Mouse (Mus musculus): ENCODE measurements around the gene Stub1.
A peak's percentile ranks its signal among the peaks of the same experiment; 100 is the strongest.

Stub1 gene

DNA sequence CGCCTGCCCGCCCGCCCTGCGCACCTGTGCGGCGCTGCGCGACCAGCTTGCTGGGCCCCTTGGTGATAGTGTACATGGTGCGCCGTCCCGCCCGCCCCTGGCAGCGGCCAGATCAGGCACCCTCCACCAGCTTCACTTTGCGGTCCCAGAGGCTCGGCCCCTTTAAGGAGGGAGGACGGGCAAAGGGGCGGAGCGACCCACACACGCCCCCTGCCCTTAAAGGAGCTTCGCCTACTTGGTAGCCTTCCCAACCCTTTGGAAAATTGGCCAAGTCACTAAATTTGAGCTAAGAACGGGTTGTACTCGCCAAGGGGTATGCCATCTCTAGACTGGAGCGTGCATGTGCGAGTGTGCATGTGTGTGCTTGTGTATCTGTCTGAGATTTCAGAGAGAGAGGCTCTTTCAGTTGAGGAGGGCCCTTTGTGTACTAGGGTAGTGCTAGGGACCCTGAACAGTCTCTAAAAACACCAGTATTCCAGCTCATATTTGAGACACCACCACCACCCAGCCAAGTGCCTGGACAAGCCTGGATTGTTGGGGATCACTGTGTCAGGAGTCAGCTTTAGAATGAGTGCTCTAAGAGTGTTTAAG lies 35.5 kb upstream of the Stub1 start, which contains the start of gene Mcrip2:
Mcrip2 (minus strand) TSS at position 164 of the 591 bp plus-strand sequence.
- DNase-seq (ENCODE audit: low read depth, low spot score) = peak; percentile 91

DNA sequence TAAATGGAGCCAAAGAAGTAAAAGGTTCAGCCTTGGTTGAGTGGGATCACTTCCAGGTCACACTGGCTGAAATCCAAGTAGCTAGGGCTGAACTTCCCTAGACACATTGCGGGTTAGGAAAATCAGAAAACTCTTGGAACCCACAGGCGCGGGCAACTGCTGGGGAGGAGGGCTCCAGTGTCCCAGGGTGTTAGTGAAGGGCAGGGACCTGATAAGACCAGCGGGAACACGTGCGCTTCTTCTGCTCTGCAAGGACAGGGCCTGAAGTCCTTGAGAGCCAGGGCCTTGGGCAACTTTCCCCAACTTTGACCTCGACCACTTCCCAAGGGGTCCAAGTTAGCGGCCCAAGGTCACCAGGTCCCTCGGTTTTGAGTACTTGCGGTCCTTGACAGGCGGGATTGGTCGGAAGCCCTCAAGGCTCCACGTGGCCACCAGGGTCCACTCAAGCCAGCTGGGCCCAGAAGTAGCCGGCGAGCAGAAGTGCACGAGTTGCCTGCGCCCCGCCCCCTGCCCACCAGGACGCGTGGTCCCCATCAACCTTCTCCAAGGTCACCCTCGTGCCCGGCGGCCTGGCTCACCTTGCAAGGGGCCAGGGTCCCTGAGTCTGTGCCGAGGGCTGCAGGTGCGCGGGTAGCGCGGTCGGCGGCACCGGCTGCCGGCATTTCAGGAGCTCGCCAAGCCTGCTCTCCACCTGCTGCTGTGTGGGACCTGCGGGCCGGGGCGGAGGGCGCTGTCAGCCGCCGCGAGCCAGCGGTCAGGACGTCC lies 34.8 kb upstream of the Stub1 start:
- DNase-seq (ENCODE audit: low read depth, low spot score) = peak; percentile 30

DNA sequence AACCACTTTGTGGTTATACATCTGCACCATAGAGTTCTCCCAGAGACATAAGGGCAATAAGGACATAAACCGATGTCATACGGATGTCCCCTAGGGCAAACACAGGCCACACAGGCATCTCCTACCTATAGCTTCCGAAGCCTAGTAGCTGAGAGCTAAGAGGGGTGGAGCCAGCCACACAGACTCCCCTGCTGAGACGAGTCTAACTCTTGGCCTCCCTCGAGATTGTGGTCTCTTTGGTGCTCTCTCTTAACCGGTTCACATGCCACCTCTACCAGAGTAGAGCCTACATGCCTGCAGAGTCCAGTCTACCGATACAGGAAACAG lies 34.3 kb upstream of the Stub1 start:
- DNase-seq (ENCODE audit: low read depth, low spot score) = peak; percentile 60

DNA sequence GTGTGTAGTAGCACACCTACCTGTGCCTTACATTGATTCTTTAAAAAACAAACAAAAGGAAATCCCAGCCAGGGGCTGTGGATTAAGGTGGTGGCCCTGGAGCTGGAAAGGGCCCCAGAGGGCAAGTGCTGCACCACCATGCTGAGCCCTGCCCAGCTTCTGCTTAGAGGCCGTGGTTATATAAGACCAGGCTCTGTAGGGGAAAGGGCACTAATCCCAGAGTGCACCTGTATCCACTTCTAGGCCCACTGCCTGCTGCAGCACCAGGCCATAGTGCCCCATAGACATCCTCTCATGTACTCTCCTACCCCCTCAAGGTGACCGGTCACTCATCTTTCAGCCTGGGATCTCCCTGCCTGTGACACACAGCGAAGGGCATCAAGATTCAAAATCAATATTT lies 33.0 kb upstream of the Stub1 start:
- DNase-seq (ENCODE audit: low read depth, low spot score) = no peak

DNA sequence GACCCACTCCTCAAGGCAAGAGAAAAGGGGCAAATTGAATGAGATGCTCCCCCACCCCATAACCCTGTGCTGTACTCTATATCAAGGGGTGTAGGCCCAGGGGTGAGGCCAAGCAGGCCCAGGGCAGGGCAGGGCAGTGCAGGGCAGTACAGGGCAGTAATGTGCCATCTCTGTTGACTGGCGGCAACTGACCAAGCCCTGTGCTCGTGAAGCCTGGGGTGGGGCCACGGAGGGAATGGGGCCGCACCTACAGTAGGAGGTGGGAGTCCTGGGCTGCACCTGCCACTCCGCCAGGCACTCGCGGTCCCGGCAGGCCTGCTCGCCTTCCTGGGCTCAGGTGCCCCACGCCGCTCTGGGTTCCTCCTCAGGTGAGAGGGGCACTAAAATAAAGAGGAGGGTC lies 32.1 kb upstream of the Stub1 start:
- DNase-seq (ENCODE audit: low read depth, low spot score) = no peak

DNA sequence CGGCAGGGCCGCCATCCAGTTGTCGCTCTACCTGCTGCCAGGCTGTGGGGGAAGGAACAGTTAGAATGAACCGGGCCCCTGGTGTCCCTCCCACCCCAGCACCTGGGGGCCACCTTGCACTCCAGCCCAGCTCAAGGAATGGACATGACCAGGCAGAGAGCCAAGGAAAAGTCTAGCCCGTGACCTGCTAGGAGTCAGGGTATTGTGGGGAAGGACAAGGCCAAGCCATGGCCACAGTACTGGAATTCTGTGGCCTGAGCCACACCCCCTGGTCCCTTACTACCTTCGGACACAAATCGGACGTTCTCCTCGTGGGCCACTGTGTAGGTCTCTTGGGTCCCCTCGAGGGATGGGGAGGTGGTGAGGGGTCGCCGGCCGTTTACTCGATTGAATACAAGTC lies 31.1 kb upstream of the Stub1 start:
- no peak for DNase-seq (ENCODE audit: low read depth, low spot score)

DNA sequence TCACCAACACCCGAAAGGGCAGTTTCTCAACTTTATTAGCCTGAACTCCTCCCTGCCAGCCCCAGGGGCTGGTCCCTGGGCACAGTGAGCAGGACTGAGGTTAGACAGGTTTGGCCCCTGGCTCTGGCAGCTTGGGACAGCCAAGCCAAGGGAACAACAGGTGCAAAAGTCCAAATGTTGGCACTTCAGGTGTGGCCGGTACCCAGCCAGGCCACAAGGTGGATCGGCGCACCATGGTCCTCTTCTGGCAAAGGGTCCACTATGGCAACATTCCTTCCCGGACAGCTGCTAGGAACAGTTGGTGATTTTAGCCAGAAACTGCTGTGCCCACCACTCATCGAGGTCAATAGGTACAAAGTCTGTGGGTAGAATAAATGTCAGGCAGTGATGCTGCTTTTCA lies 30.5 kb upstream of the Stub1 start:
- DNase-seq (ENCODE audit: low read depth, low spot score) = no peak

DNA sequence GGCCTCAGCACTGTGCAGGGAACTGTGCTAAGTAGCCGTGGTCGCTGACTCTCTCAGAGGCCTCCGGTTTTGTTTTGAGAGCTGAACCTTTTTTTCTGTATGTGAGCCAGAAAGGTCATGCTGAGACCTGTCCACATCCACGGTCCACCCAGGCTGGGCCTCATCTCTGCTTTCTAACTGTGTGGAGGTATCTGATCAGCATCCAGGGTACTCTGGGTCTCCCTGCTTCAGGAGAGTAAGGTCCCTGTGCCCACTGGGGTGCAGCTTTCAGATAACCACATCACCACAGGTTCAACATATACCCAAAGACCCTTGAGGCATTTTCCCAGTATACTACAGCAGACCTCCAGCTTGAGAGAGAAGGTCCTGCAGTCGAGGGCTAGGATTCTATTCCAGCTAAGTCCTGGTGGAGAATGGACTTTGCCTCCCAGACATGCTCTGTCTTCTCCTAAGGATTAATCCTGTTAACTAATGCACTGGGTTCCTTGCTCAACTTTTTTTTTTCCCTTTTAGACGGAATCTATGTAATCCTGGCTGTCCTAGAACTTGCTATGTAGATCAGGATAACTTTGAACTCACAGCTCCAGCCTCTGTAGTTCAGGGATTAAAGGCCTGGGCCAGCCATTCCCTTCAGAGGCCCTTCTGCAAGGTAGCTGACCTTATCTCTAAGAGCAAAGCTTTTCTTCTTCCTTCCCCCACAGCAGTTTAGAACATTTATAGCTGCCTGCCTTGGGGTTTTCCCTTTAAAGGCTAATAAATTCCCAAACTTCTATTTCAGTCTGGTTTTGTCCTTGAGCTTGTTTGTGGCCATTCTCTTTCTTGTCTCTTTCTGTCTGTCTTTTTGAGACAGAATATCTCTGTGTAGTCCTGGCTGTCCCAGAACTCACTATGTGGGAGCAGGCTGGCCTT lies 28.8 kb upstream of the Stub1 start:
- DNase-seq (ENCODE audit: low read depth, low spot score) = no peak

DNA sequence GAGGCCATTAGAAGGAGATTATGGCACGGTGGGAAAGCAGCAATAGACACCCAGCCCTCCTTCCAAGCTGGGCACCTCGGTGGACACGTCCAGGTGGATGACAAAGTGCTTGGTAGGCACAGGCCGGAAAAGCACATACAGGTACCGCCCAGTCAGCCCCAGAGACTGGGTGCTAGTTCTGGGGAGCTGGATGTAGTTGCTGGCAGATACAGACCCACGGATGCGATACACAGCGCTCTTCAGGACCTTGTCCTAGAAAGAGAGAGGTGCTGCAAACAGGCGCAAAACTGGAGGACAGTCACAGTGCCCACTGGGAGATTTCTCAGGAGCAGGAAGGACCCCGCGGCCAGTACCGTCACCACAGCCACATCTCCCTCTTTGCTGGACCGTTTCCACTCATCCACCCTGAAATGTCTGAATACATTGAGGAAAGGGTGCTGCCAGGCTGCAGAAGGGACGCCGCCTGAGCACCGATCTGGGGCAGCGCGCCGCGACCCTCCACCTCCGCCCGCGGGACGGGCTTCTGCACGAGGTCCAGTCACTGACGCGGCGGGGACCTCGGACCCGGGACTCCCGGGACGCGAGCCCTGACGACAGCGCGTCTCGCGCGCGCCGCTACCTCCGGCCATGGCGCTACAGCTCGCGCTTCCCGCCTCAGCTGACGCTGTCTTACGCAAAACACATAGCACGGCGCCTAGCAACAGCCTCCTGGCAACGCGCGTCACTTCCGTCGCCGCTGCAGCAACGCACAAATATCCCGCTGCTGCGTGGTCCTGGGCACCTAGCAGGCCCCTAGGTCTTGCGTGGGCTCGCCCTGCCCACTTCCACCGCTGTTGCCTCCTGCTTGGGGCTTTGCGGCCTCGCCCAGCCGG lies 27.9 kb upstream of the Stub1 start, which contains the start of gene Wdr90:
Wdr90 (minus strand) TSS at position 670 of the 872 bp plus-strand sequence.
- peak; percentile 90 for DNase-seq (ENCODE audit: low read depth, low spot score)

DNA sequence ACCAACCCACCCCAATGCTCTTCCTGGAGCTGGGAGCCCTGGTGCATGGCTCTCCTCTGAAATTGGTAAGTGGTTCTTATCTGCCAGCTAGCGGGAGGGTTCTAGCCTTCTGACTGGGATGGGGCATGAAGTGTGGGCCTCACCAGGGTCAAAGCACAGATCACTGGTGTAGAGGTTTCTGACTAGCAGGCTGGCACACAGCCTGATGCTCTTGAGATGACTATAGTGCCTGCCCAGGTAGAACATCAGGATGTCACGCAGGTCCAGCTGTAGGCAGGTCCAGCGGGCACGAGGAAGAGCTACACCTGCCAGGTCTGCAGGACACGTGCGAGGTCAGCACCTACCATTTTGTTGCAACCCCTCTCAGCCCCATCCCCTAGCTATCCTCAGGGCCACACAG lies 27.0 kb upstream of the Stub1 start:
- no peak for DNase-seq (ENCODE audit: low read depth, low spot score)

DNA sequence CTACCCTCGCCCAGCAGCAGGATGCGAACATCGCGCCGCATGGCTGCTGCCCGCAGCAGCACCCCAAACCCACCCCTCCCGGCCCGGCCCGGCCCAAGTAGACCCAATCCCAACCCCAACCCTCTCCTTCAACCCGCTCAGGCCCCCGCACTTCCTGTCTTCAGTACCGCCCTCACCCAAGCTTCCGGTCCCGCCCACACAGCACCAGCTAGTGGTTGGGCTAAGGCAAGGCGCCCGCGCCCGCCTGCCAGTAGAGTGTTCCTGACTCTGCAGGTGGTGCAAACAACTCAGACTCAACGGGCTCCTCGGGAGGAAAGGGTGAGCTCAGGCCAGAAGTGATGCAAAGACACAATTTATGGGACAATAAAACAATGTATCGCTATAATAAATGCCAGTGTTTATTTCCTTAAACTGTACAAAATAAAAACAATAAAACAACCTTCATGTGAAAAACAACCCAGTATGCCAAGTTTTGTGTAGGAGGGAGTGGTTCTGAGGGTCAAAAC lies 11.2 kb upstream of the Stub1 start, which contains the start of gene Rhot2:
Rhot2 (minus strand) TSS at position 456 of the 506 bp plus-strand sequence.
- DNase-seq (ENCODE audit: low read depth, low spot score) = peak; percentile 96

DNA sequence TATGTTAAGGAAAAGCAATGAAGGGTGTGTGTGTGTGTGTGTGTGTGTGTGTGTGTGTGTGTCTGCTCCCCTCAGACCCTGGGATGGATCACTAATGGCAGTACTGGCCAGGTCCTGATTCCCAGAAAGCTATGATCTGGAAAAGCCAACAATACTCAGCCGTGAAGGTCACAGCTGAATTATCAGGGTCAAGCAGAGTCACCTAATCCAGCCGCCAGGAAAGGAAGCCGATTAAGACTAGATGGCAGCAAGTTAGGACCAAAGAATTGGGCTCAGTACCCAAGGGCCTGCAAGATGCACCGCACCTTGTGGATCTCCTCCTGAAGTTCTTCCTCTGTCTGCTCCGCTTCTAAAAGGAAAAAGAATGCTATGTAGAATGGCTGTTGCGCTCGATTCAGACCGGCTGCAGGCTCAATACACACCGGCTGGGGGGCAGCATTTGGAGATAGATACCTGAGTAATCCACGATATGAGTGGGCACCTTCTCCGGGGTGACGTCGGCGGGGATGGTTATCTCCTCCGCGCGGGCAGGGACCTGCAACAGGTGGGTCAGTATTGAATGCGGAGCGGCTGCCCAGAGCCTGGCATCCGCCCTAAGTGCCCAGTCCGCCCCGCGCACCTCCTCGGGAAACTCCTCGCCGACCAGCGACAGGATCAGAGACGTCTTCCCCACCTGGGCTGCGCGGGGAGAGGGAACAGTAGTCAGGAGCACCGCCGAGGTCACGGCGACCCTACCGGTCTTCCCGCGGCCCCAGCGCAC lies 10.6 kb upstream of the Stub1 start:
- DNase-seq (ENCODE audit: low read depth, low spot score) = no peak

DNA sequence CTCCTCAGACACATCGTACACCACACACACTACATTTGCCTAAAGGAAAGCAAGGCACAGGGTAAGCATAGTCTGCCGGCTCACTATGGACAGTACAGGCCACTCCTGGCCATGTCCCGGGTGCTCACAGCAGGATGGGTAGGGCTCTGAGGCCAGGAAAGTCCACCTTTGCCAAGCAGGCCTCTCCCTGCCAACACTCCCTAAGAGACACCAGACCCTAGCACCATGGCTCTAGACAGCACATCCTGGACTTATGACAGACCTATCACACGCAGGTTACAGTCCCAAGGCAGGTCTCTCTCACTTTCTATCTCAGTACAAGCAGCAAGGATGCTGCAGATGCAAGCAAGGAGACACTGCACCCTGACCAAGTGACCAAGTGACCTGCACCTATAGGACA lies 9.9 kb upstream of the Stub1 start:
- no peak for DNase-seq (ENCODE audit: low read depth, low spot score)

DNA sequence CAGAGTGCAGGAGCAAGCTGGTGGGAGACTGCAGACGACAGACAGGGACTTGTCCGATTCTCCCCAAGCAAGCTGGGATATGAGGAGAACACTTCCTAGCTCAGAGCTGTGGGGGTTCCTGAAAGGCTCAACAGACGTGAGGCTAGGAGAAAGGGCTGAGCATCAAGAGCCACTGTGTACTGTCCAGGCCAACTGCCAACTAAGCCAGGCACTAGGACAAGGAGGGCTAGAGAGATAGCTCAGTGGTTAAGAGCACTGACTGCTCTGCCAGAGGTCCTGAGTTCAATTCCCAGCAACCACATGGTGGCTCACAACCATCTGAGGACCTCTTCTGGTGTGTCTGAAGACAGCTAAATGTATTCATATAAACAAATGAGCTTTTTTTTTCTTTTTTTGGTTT lies 9.3 kb upstream of the Stub1 start:
- DNase-seq (ENCODE audit: low read depth, low spot score) = no peak

DNA sequence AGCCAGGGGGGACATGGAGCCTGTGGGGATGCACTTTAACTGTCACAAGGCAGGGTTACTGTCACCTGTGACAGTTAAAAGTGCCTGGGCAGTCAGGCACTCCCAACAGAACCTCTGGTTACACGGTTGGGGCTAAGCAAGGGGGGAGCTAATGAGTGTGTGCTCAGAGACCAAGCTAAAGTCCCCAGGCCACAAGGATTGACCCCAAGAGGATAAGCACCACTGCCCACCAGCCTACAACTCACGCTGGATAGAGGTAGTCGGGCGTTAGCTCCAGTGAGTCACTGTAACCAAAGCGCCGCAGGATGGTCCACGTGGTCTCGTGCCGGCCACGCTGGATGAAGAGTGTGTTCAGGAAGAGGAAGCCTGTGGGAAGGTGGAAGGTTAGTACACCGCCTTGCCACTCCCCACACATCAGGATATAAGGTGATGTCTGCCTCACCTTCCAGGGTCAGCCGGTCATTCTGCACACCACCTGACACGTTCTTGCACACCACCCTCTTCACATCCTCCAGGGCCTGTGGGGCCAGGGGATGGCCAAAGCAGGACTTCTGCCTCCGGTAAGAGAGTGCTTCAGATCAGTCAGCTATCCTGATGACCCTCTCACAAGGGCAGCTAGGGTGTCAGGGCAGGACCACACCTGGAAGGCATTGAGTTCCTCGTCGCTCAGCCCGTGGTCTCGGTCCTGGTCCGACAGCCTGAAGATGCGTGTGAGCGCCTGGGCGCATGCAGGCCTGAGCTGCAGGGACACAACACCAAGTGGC lies 8.1 kb upstream of the Stub1 start, which contains the start of gene Gm20683:
Gm20683 (minus strand) TSS at position 647 of the 764 bp plus-strand sequence.
- no peak for DNase-seq (ENCODE audit: low read depth, low spot score)

DNA sequence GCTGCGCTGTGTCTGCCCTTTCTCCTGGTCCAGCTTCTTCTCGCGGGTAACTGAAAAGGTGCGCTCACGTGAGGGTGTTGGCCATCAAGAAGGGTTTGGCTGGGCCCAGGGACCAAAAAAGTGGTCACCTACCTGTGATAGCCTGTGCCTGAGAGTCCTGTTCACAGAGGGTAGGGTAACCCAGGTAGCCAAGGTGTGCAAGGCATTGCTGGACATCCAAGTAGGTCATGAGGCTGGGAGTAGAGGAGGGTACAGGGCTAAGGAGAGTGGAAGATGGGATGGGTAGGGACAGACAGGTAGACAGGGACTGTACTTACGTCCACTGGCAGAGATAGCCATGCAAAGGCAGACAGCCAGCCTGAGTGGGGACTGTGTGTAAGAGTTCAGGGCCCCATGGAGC lies 7.3 kb upstream of the Stub1 start:
- no peak for DNase-seq (ENCODE audit: low read depth, low spot score)

DNA sequence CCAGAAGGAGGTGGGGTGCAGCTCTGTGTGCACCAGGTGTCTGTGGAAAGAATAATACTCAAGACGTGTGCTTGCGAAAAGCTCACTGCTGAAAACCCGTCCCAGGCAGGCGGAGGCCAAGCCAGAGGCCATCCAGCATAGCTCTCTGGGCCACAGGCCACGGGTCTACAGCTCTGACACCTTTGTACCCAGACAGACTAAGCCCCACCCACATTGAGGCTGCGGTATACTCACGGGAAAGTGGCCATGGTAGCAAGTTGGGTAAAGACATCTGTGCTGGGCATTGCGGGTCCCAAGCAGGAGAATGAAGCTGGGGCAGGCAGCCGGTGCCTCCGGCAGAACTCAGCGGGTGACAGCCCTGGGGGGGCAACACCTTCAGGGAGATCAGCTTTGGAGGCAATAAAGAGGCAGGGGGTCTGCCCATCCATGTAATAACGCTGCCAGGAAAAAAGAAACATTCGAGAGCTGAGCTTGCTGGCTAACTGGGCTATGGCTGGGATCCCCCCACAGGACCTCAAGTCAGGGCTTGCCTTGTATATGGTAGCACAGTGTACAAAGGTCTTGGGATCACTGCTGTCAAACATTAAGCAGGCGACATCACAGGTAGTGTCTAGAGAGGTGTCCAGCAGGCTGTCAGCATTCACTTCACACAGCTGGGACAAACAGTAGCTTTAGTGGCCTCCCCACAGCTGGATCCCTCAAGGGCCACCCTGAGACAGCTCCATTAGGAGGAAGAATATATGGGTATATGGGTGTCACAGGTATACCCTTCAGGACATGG lies 6.4 kb upstream of the Stub1 start:
- no peak for DNase-seq (ENCODE audit: low read depth, low spot score)

DNA sequence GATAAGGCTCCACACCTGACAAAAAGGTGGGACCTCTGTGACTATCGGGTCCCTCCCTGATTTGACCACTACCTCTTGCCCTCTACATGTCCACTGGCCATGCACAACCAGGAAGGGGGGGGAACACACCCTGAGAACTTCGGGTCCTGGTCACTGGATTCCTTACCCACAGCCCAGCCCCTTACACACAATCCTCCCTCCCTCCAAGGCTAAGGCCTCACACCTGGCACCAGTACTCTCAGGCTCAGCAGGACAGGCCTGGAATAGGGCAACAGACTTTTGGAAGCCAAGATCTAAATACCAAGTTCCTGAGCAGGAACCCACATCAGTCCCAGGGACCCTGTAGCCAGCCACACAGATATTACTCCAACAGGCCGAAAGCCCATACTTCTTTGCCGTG lies 5.7 kb upstream of the Stub1 start:
- DNase-seq (ENCODE audit: low read depth, low spot score) = no peak

DNA sequence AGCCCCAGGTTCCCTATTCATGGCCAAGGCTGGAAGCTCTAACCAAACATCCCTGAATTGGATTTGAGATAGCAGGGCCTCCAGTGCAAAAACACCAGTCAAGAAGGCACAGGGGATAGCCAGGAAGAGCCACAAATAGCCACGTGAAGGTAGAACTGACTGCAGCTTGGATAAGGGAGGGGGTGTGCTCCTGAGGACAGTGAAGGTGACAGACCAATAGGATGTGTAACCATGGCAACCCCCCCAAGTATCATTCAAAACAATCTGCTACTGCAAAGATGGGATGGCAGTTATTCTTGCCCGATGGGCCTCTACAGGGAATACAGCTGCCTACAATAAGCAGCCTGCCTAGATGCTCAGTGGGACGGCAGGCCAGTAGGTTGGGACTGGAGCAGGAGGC lies 4.3 kb upstream of the Stub1 start:
- no peak for DNase-seq (ENCODE audit: low read depth, low spot score)
